Mouse (Mus musculus) MEL (cell line): ENCODE results near the gene Gfap.

Experiments used
- CTCF ChIP-seq, 3 experiments: IDR thresholded peaks in 2 of 3; conservative IDR thresholded peaks in 1 of 3; 2 replicates each; pipeline ENCODE4 v1.5.1; 2011 to 2012; ENCODE audit warnings: low read length in 3 of 3, low read depth in 2 of 3, mild to moderate bottlenecking in 2 of 3, improper control_type of control experiment in 1 of 3, inconsistent platforms in 1 of 3, mixed read lengths in 1 of 3, moderate library complexity in 1 of 3; ENCODE audit not compliant: control insufficient read depth in 1 of 3, insufficient read depth in 1 of 3, poor library complexity in 1 of 3, severe bottlenecking in 1 of 3
- E2F4 ChIP-seq: IDR thresholded peaks from 2 replicates; pipeline ENCODE4 v1.6.1; 2011; ENCODE audit warnings: low read depth, low read length, improper control_type of control experiment, borderline replicate concordance
- GATA1 ChIP-seq: IDR thresholded peaks from 2 replicates; pipeline ENCODE4 v1.6.1; 2011; ENCODE audit warnings: low read depth, low read length, improper control_type of control experiment
- TCF12 ChIP-seq: IDR thresholded peaks from 2 replicates; pipeline ENCODE4 v1.6.1; 2014; ENCODE audit warnings: low read depth, mild to moderate bottlenecking, inconsistent platforms, low read length, improper control_type of control experiment, moderate library complexity
- ZC3H11A ChIP-seq: IDR thresholded peaks from 2 replicates; pipeline ENCODE4 v1.6.1; 2012; ENCODE audit warnings: low read depth, mild to moderate bottlenecking, inconsistent platforms, low read length, improper control_type of control experiment

- TF ChIP-seq E2F4 (no peak), TCF12 (no peak), CTCF (IDR thresholded peaks at IDR 0.05 in 2 of 3, conservative IDR thresholded peaks at IDR 0.05 in 1 of 3; ENCODE audit: control insufficient read depth in 1 of 3, insufficient read depth in 1 of 3, low read depth in 2 of 3, low read length in 3 of 3, poor library complexity in 1 of 3, severe bottlenecking in 1 of 3) (no peak), GATA1 (no peak), ZC3H11A (no peak)
Measured at GRCm38 (mm10) chr11:102874801-102875334, 25.8 kb downstream of the Gfap start.
